Mouse (Mus musculus) cerebellum, adult 8-10 months (tissue): Measurements from ENCODE around the gene Mtcl1.

ENCODE experiments used
- DNase-seq: peaks from one replicate; pipeline ENCODE4 v3.0.0; 2022

Gene Mtcl1

GRCm38 (mm10) chr17:66358026-66358978 is 91.2 kb downstream of the Mtcl1 start:
- DNase-seq, result peak; percentile 56

GRCm38 (mm10) chr17:66357171-66358025 is 92.2 kb downstream of the Mtcl1 start:
- DNase-seq, result no peak

GRCm38 (mm10) chr17:66353907-66354306 is 95.6 kb downstream of the Mtcl1 start:
- DNase-seq, result no peak

GRCm38 (mm10) chr17:66352847-66353643 is 96.5 kb downstream of the Mtcl1 start:
- no peak for DNase-seq

DNA sequence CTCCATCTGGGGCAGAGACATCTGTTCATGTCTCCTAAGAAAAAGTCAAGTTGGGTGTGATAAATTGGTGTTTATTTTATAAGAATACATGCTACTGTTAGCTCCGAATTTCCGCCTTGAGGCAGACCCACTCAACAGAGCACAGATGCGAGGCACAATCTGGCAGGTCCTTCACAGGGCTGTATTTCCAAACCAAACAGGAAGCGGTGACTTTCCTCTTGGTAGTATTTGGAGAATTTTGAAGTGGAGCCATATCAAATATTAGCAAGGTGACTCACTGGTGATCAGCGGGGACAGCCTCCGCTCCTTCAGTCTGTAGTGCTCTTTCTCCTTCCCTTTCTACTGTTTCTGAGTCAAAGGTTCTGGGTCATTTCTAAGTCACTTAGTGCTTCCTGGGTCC is 97.3 kb downstream of the Mtcl1 start:
- DNase-seq, result no peak

DNA sequence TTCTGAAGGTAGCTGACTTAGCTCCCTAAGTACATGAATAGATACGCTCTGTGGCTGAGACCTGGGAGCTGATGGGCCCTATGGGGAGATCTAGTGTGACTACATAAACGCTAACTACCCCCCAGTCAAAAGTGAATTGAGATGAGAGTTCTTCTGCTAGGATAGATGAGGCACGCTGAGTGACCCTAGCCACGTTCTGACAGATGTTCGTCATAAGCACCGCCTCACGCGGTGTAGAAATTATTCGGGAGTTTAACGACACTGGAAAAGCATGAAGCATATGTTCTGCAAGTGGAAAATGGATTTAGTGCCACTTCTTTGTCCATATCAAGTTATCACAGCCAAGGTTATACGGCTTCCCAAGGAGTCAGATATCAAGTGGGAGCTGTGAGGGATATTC is 98.9 kb downstream of the Mtcl1 start:
- DNase-seq, result no peak

GRCm38 (mm10) chr17:66350127-66350526 is 99.4 kb downstream of the Mtcl1 start:
- DNase-seq, result no peak

GRCm38 (mm10) chr17:66346378-66346777 is 103.2 kb downstream of the Mtcl1 start:
- no peak for DNase-seq

DNA sequence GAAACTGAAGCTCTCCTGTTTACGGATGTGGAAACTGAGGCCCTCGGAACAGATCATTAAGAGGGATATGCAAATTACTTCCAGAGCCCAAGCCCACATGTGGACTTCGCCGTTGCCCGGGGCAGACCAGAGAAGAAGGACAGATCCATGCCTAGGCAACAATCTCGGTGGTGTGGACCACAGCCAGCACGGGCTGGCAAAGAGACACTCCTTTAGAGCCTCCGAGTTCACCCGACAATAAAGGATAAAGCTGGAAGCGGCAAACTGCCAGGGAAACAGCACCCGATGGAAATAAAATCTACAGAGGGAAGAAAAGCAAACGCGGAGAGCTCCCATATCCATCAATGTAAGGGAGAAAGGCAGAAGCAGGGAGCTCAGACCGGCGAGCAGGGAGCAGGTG is 103.9 kb downstream of the Mtcl1 start:
- DNase-seq, result peak; percentile 71

- DNase-seq, result no peak
Observed at GRCm38 (mm10) chr17:66342932-66343331, 106.6 kb downstream of the Mtcl1 start.

GRCm38 (mm10) chr17:66341670-66342069 is 107.9 kb downstream of the Mtcl1 start:
- no peak for DNase-seq

DNA sequence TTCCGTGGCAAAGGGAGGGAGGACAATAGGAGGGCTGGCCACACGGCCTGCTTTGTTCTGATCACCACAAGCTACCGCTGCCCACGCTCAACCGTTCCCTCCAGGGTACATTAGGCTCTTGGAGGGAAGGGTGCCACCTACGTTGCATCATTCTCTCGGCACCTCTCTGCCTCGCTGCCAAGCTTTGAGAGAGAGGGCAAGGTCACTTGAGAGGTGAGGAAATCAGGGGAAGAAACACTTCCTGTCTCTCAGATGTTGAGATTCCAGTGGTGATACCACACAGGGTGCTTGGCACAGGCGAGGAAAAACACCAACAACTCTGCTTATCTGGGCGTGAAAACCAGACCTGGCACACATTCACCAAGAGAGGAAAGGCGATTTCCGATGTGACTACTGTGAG is 108.8 kb downstream of the Mtcl1 start:
- no peak for DNase-seq

DNA sequence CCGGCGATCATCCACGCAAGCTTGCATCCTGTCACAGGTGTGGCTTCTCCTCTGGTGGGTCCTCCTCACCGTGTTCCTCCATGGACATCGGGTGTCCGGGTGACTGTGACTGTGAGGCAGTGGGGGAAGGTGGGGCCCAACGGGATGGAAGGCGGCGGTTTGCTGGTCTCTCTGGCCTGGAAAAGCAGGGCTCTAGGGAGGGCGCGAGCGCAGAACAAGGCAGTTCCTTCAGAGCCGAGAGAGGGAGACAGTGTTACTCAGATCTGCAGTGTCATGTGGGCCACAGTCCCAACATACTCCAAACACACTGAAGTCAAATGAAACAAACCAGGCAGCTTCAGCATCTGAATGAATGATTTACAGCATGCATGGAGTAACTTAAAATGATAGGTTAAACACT is 111.6 kb downstream of the Mtcl1 start:
- no peak for DNase-seq

GRCm38 (mm10) chr17:66335568-66335967 is 114.0 kb downstream of the Mtcl1 start:
- no peak for DNase-seq

DNA sequence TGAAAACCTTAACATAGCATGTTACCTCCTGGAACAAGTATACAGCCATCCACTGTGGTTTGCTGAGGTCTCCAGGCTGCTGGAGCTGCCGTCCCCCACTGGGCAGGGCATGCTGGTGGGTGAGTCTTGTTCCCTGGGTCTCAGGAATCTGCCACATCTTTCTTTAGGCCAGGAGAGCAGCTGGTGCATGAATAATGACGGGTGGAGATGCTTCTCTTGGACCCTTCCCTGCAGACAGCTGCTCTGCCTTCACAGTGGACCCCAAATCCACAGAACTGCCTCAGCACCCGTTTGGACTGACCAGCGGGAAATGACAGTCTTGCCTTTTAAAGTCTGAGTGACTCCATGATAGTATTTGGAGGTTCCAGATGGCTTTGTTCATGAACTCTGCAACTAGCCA is 114.7 kb downstream of the Mtcl1 start:
- DNase-seq, result no peak

- DNase-seq, result no peak
Observed at GRCm38 (mm10) chr17:66331207-66331606, 118.3 kb downstream of the Mtcl1 start.

GRCm38 (mm10) chr17:66326552-66327045 is 123.0 kb downstream of the Mtcl1 start:
- DNase-seq, result no peak

GRCm38 (mm10) chr17:66326204-66326545 is 123.4 kb downstream of the Mtcl1 start:
- no peak for DNase-seq

DNA sequence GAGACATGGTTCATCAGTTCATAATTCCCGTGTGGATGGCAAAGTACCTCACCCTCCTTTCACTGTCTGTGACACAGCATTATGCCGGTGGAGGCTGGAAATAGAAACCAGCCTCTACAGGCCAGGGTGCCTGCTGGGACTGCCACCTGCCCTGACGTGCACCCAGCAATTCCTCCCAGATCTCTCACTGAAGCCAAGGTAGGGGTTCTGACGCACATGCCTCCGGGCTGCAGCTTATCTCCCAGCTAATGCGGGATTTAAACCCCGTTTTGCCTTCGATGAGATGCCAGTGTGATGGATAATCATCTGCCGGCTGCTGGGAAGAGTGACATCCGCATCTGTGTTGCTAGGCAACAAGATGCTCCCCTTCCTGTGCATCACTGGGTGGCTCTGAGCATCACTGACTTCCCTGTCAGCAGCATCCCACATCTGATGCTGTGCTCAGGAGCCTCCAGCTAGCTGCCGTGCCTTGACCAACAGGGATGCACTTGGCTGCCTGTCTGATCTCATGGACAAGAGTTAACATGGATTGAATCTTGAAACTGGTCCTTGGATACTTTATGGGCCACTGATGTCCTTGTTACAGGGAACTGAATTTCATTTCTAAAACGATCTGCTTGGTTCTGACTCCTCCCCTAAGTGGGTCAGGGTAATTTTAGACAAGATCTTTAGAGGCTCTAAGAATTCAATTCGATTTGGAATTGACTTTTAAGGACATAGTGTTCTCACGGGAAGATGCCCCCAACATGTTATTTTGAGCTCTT is 123.9 kb downstream of the Mtcl1 start:
- DNase-seq, result peak; percentile 68

- DNase-seq, result no peak
Observed at GRCm38 (mm10) chr17:66324836-66325235, 124.7 kb downstream of the Mtcl1 start.

DNA sequence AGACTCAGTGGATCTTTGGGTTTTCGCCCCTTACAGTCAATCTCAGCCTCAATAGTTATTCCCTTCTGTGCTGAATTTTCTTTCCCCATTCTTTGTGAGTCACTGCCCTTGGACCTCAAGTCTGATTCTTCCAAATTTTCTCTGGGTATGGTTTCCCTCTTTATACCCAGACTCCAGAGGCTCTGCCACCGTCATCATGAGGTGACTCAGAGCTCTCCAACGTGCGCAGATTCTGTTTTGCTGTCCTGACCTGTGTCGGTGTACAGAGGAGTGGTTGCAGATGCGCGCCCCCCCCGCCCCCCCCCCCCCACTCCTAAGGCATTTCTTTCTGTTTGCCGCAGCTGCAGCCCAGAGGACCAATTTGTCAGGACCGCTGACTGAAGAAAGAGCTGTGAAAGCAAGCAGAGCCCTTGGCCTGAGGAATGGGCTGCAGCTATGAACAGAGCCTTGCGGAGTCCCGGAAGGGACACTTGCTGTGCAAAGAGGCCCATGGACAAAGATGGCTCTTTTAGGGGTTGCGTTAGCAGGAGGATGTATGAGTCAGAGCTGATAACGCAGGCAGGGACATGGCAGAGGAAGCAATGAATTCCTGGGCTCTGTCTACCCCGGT is 126.8 kb downstream of the Mtcl1 start:
- DNase-seq, result no peak

DNA sequence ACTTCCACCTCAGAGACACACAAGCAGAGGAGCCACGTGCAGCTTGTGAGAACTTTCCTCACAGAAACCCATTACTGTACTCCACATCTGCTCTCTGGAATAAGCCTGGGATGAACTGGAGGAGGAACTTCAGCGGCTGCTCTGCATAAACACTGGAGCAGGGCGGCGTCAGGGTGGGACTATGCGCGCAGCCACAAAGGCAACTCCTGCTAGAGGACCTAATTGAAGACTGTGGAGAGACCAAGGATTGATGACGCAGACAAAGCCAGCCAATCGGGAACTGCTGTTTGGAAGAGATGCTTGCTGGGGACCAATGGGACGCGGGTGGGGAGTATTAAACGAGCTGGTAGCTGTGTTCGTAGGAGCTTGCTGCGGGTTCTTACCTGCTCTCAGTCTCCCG is 127.6 kb downstream of the Mtcl1 start:
- no peak for DNase-seq
